Mouse (Mus musculus): ENCODE data around the gene Efemp2. TPM values are rescaled to one million over a fixed set of nuclear protein-coding genes. Genes with fewer than 3 reads are reported as not detected.

Gene Efemp2
- polyA plus RNA-seq, 1 experiment from 2014 or later = 80.6 TPM

DNA sequence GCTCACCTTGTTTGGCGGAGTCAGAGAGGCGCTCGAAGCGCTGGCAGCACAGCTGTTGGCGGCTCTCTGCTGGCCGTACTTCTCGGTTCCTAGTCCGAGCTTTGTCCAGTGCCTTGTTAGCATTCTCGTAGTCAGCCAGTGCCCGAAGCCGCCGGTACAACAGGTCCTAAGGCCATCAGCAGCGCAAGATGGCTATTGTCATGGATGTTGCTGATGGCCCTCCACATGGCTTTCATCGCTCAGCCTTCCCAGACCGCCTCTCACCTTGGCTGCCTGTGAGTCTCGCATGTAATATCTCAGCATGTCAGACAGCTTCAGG, 22.3 kb downstream of the Efemp2 start:
- no peak for DNase-seq (ENCODE audit: low spot score)
- peaks cover 69% of the 10 kb centered on the region for H3K36me3 ChIP-seq (replicated peaks)
- no peak overlapping the region; the same call in 1 of the 2 replicates for H3K27ac ChIP-seq (replicated peaks)
- no peaks in the 10 kb centered on the region for H3K9me3 ChIP-seq
- H3K4me3 ChIP-seq = no peak overlapping the region
- 89% methylated on average over 16 of the region's 16 CpGs for WGBS
- H3K4me1 ChIP-seq = peaks cover 15% of the 10 kb centered on the region
- H3K27me3 ChIP-seq (replicated peaks; ENCODE audit: low read depth, poor library complexity, severe bottlenecking) = no peaks in the 10 kb centered on the region

GRCm38 (mm10) chr19:5500330-5500875, 26.6 kb downstream of the Efemp2 start:
- DNase-seq (ENCODE audit: low spot score) = no peak
- peaks cover 39% of the 10 kb centered on the region for H3K36me3 ChIP-seq (replicated peaks)
- H3K27me3 ChIP-seq (replicated peaks; ENCODE audit: low read depth, poor library complexity, severe bottlenecking) = no peaks in the 10 kb centered on the region
- 94% methylated on average over 2 of the region's 2 CpGs for WGBS
- no peak overlapping the region for H3K27ac ChIP-seq (replicated peaks)
- H3K4me3 ChIP-seq = no peak overlapping the region
- H3K9me3 ChIP-seq = no peaks in the 10 kb centered on the region
- H3K4me1 ChIP-seq = 0 out of 2 replicates have a peak, but pooled peaks cover 2% of the 10 kb centered on the region

DNA sequence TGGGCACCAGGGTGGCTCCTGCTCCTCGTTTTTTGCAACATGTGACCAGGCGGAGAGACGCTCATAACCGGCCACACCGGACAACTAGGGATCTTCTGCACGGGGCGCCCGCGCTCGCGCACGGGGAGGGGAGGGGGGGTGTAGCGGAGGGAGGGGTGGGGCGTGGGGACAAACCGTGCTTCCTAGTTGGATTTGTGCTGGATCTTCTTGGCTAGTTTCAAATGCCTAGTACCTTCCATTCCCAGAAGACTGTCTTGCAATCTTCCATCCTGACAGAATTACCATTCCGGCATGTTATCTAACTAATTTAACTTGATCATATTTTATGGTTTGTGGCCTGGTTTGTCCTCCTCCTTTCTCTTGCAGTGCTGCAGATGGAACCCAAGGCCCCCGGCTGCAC, 29.9 kb downstream of the Efemp2 start, which contains the start of gene 1700020D05Rik:
1700020D05Rik (minus strand) TSS at position 101 of the 400 bp plus-strand sequence.
- Histone ChIP-seq H3K9me3 (no peaks in the 10 kb centered on the region), H3K27me3 (replicated peaks; ENCODE audit: low read depth, poor library complexity, severe bottlenecking) (no peaks in the 10 kb centered on the region), H3K4me1 (0 out of 2 replicates have a peak, but pooled peaks cover 2% of the 10 kb centered on the region), H3K27ac (replicated peaks) (no peak within 1 kb of the TSS), H3K36me3 (replicated peaks) (peaks cover 8% of the 10 kb centered on the region; the same call in 1 of the 2 replicates), H3K4me3 (0 out of 2 replicates have a peak within 1 kb of the TSS, but pooled peaks have one; percentile 21)
- no peak for DNase-seq (ENCODE audit: low spot score)
- 62% methylated on average over 17 of the region's 17 CpGs for WGBS

DNA sequence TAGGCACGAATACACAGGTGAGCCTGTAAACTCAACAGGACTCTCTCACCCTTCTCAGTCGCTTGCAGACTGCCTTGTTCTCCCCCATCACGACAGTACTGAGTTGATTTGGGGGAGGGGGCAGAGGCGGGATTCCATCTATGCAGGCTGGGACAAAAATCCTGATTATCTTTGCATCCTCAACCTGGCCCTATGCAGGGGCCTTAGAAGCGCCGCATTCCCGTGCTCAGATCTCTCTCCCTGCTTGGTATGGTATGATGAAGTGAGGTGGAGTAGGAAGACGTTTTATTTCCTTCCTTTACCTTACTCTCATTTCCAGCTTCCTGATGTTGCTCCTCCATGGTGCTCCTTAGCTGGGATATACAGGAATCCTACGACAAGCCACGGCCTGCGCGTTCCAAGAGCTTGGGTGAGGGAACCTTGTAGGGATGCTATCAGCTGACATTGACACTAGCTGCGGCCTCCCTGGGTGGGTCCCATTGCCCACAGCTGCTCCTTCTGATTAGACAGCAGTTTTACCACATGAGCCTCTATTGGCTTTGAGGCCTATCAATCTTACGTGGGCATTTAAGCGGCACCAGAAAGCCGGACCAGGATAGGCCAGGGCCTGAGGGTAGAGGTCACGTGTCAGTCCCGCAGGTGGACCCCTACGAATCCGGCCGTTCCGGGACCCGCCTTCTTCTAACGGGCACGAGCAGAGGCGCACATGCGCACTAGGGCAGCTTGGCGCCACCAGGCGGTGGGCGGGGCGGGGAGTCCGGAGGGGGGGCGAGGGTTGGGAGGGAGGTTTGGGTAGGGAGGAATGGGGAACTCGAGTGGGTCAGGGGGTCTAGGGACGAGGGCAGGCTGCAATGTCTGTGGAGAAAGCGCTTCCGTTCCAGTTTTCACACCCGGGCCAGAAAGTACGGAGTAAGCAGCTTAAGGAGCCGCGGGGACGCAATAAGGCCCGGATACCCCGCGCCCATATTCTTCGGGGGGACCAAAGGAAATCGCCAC, 36.6 kb downstream of the Efemp2 start, which contains the start of gene Snx32:
Snx32 (minus strand) TSS at position 508 of the 996 bp plus-strand sequence.
- Histone ChIP-seq H3K27ac (replicated peaks) (peak within 1 kb of the TSS; percentile 72), H3K36me3 (replicated peaks) (no peaks in the 10 kb centered on the region), H3K4me1 (peaks cover 18% of the 10 kb centered on the region), H3K4me3 (peak within 1 kb of the TSS; percentile 56), H3K27me3 (replicated peaks; ENCODE audit: low read depth, poor library complexity, severe bottlenecking) (no peaks in the 10 kb centered on the region), H3K9me3 (no peaks in the 10 kb centered on the region)
- WGBS = 3% methylated on average over 47 of the region's 47 CpGs
- peak; percentile 95 for DNase-seq (ENCODE audit: low spot score)

DNA sequence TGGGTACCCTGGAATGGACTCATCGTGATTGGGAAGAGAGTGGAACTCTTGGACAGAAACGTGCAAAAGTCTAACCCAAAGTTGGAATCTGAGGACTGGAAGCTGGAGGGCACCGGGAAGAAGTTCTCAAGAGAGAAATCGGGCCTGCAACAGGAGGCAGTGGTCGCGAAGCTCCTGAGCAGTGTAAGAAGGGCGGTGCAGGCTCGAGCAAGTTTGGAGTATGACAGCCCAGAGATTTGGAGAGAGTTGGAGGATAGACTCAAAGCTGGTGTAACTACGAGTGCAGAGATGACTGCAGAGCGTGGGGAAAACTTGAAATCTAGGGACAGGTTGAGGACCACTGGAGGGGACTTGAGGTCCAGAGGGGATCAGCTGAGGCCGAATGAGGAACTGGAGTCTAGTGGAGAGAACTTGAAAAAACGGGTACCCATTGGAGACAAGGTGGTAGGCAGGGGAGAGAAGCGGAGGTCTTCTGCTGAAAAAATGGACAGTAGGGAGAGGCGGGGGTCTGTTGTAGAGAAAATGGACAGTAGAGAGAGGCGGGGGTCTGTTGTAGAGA, 37.4 kb downstream of the Efemp2 start:
- Histone ChIP-seq H3K27ac (replicated peaks) (peak overlapping the region; percentile 72), H3K27me3 (replicated peaks; ENCODE audit: low read depth, poor library complexity, severe bottlenecking) (no peaks in the 10 kb centered on the region), H3K9me3 (no peaks in the 10 kb centered on the region), H3K4me3 (peak overlapping the region; percentile 56), H3K4me1 (peaks cover 18% of the 10 kb centered on the region), H3K36me3 (replicated peaks) (no peaks in the 10 kb centered on the region)
- 53% methylated on average over 15 of the region's 15 CpGs for WGBS
- DNase-seq (ENCODE audit: low spot score) = no peak

DNA sequence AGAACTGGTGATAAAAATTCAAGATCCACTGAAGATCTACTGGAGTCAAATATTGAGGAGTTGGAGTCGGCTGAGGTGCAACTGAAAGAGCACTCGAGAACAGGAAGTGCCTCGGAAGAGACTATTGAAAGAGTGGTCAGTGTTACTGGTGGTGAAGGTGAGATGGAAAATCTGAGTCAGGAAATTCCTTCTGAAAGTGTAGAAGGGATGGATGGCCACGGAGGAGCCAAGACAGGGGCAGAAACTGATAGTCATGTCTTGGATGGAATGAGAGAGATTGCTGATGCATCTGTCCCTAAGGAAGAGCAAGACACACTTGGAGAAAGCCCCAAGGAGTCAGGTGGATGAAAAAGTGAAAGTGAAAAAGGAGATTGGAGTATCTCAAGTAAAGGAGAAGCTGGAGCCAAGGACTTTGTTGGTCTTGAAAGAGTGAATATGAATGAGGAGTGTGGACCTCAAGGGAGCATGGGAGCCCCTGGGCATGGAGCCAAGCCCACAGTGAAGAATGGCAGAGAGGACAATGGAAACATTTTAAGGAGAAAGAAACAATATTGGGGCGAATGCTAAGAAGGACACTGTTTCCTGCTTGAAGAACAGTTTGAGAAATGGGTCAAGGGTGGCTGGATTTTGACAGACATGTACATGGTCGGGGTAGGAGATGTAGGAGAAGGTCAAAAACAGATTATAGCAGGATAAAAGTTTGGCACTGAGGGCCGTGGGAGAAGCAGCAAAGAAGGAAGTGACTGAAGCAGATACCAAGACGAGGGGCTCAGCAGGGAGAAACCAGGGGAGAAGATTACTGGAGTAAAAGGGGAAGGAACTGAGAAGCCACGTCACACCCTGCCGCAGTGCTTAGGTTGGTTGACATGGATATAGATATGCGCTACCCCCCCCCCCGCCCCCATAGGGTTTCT, 38.6 kb downstream of the Efemp2 start:
- Histone ChIP-seq H3K4me1 (peaks cover 18% of the 10 kb centered on the region), H3K9me3 (no peaks in the 10 kb centered on the region), H3K4me3 (no peak overlapping the region), H3K27ac (replicated peaks) (no peak overlapping the region), H3K36me3 (replicated peaks) (no peaks in the 10 kb centered on the region), H3K27me3 (replicated peaks; ENCODE audit: low read depth, poor library complexity, severe bottlenecking) (no peaks in the 10 kb centered on the region)
- WGBS = 86% methylated on average over 12 of the region's 12 CpGs
- no peak for DNase-seq (ENCODE audit: low spot score)

DNA sequence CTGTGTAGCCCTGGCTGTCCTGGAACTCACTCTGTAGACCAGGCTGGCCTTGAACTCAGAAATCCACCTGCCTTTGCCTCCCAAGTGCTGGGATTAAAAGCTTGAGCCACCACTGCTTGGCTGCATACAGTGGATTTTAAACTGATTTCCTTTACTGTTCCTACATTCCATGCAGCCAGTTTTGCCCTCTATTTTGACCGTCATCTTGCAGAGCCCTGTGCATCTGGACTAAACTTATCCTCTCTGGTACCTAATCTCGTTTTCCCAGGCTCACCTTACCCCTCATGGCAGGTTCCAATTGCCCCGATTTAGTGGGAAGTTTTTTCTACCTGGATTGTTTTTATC, 39.2 kb downstream of the Efemp2 start:
- H3K4me3 ChIP-seq = no peak overlapping the region
- peaks cover 18% of the 10 kb centered on the region for H3K4me1 ChIP-seq
- H3K9me3 ChIP-seq = no peaks in the 10 kb centered on the region
- DNase-seq (ENCODE audit: low spot score) = no peak
- no peaks in the 10 kb centered on the region for H3K27me3 ChIP-seq (replicated peaks; ENCODE audit: low read depth, poor library complexity, severe bottlenecking)
- no peak overlapping the region for H3K27ac ChIP-seq (replicated peaks)
- 86% methylated on average over 3 of the region's 3 CpGs for WGBS
- H3K36me3 ChIP-seq (replicated peaks) = no peaks in the 10 kb centered on the region

GRCm38 (mm10) chr19:5515840-5516777, 42.4 kb downstream of the Efemp2 start:
- WGBS = 81% methylated on average over 7 of the region's 7 CpGs
- Histone ChIP-seq H3K9me3 (no peaks in the 10 kb centered on the region), H3K4me3 (no peak overlapping the region), H3K4me1 (peaks cover 1% of the 10 kb centered on the region), H3K36me3 (replicated peaks) (no peaks in the 10 kb centered on the region), H3K27ac (replicated peaks) (no peak overlapping the region), H3K27me3 (replicated peaks; ENCODE audit: low read depth, poor library complexity, severe bottlenecking) (no peaks in the 10 kb centered on the region)
- DNase-seq (ENCODE audit: low spot score) = no peak

GRCm38 (mm10) chr19:5516906-5517505, 43.3 kb downstream of the Efemp2 start:
- 82% methylated on average over 8 of the region's 8 CpGs for WGBS
- Histone ChIP-seq H3K4me3 (no peak overlapping the region), H3K27me3 (replicated peaks; ENCODE audit: low read depth, poor library complexity, severe bottlenecking) (no peaks in the 10 kb centered on the region), H3K9me3 (no peaks in the 10 kb centered on the region), H3K27ac (replicated peaks) (no peak overlapping the region), H3K4me1 (no peaks in the 10 kb centered on the region), H3K36me3 (replicated peaks) (no peaks in the 10 kb centered on the region)
- DNase-seq (ENCODE audit: low spot score) = no peak

DNA sequence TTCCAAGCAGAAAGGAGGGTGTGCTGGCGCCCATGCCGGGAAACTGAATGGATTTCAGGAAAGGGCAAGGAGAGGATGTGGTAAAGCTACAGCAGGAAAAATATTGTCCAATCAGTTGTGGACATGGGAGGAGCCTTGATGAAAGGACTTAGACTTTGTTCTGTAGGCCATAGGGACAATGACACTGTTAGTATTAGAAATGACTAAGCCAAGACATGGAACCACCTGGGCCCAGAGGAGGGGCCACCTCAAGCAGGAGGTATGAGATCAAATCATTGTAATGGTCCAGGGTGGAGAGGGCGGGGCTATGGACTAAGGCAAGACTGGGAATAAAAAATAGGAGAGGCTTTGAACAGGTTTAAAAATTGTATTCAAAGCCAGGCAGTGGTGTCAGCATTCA, 45.0 kb downstream of the Efemp2 start:
- Histone ChIP-seq H3K27ac (replicated peaks) (no peak overlapping the region), H3K4me1 (no peaks in the 10 kb centered on the region), H3K36me3 (replicated peaks) (no peaks in the 10 kb centered on the region), H3K27me3 (replicated peaks; ENCODE audit: low read depth, poor library complexity, severe bottlenecking) (no peaks in the 10 kb centered on the region), H3K4me3 (no peak overlapping the region), H3K9me3 (no peaks in the 10 kb centered on the region)
- DNase-seq (ENCODE audit: low spot score) = no peak
- WGBS = 85% methylated on average over 3 of the region's 3 CpGs

DNA sequence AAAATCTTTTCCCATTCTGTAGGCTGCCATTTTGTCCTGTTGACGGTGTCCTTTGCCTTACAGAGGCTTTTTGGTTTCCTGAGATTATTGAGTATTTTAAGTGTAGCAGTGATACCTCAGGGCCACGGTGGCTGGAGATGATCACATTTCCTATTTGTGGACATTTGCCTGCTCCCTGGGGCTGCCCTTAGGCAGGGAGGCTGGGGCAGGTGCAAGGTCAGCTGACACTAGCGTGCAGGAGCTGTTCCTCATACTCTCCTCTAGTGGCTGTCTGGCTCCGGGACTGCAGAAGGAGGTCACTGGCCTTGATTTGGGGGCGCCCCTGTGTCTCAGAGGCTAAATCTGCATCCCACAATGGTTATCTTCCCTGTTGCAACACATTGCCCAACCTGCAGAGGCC, 51.5 kb downstream of the Efemp2 start:
- no peak for DNase-seq (ENCODE audit: low spot score)
- H3K27me3 ChIP-seq (replicated peaks; ENCODE audit: low read depth, poor library complexity, severe bottlenecking) = peaks cover 3% of the 10 kb centered on the region
- H3K4me3 ChIP-seq = no peak overlapping the region
- H3K9me3 ChIP-seq = no peaks in the 10 kb centered on the region
- H3K36me3 ChIP-seq (replicated peaks) = no peaks in the 10 kb centered on the region
- H3K27ac ChIP-seq (replicated peaks) = no peak overlapping the region
- 67% methylated on average over 5 of the region's 5 CpGs for WGBS
- peaks cover 9% of the 10 kb centered on the region for H3K4me1 ChIP-seq

Data from embryonic facial prominence, embryonic 10.5 days (tissue).